Mouse (Mus musculus) left cerebral cortex, adult 18-20 months (tissue): ENCODE results near the gene Sdccag8. TPM values are rescaled to one million over a fixed set of nuclear protein-coding genes. Genes with fewer than 3 reads are reported as not detected.
"Not testable (repeated sequence)": the region's sequence is repeated elsewhere in the genome, so short reads cannot be mapped to it uniquely, and the experiment has no call there.

Source experiments
- DNase-seq, 2 experiments: peaks; one replicate each; pipeline ENCODE4 v3.0.0; 2021 to 2022; ENCODE audit warnings: low spot score in 2 of 2, mixed read lengths in 1 of 2
- total RNA-seq, 2 experiments: library from RNA; stranded (reverse); gene quantifications; 2 replicates each; pipeline ENCODE4 v1.2.3; 2021

Sdccag8 gene
- total RNA-seq, 2 experiments from 2014 or later, result 16.4 to 17.4 TPM

DNA sequence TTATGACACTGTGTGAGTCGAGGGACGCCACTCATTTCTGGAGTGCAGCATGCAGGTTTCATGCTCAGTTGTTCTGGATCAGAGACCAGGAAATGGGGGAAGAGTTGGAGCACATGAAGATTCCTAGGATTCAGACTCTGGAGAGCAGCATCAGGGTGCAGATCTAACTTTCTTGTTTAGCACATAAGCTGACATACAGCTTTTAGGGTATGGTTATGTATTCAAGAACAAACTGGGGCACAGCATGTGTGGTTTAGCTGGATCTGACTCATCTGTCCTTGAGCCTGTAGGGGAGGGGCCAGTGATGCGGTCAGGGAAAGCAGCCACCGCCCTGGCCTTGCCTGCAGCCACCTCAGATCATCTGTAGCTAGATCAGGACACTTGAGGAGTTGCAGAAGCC lies 12.9 kb downstream of the Sdccag8 start:
- no peak for DNase-seq

- no peak for DNase-seq
Observed at GRCm38 (mm10) chr1:176827945-176828485, 13.6 kb downstream of the Sdccag8 start.

DNA sequence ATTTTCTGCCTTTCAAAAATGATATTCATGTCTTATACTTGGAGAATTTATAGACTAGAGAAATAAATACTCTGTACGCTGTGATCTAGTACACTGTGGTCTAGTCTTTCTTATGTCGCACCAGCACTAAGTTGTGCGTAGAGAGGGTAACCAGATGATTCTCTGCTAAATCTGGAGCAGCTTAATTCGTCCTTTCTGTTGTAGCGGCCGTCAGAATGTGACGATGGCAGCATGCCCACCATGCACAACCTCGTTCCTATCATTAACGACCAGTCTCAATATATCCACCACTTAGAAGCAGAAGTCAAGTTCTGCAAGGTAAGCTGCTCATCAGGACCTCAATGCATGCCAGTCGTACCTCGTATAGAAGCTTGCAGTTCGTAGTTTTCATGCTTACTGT lies 14.2 kb downstream of the Sdccag8 start:
- no peak for DNase-seq

DNA sequence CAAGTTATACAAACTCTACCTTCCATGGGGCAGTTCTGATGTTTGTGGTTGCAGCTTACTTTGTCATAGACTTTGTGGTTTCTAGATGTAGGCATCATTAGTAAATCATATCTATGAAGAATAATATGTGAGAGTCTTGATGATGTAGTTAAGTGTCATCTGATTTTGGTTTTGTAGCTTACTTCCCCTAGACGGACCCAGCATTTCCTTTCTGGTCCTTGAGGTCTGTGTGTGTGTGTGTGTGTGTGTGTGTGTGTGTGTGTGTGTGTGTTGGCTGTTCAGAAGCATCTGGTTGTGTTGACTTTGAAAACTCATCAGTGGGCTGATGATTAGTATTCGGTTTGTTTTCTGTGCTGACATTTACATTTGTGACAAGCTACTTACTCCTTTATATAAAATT lies 17.6 kb downstream of the Sdccag8 start:
- DNase-seq, result no peak

- no peak for DNase-seq
Observed at GRCm38 (mm10) chr1:176832607-176833006, 18.1 kb downstream of the Sdccag8 start.

- DNase-seq, result no peak
Observed at GRCm38 (mm10) chr1:176833257-176833656, 18.8 kb downstream of the Sdccag8 start.

- no peak for DNase-seq
Observed at GRCm38 (mm10) chr1:176833948-176834347, 19.5 kb downstream of the Sdccag8 start.

DNA sequence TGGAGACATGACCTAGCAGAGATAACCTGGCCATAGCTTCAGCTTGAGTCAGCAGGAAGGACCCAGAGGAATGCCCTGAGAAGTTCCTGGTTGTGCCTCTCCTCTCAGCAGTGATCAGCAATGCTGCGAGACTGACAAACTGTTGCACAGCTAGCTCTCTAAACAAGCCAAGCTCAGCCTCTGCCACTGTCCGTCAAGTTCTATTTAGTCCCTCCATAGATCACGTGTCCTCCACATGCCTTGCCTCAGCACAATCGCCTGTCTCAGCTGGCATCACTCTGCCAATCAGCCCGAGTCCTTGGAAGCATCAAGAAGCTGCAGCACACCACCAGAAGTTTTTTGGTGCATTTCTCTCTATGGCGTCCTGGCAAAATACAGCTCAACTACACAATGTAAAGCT lies 20.4 kb downstream of the Sdccag8 start:
- DNase-seq, result no peak

GRCm38 (mm10) chr1:176835501-176836294 lies 21.2 kb downstream of the Sdccag8 start:
- no peak for DNase-seq

DNA sequence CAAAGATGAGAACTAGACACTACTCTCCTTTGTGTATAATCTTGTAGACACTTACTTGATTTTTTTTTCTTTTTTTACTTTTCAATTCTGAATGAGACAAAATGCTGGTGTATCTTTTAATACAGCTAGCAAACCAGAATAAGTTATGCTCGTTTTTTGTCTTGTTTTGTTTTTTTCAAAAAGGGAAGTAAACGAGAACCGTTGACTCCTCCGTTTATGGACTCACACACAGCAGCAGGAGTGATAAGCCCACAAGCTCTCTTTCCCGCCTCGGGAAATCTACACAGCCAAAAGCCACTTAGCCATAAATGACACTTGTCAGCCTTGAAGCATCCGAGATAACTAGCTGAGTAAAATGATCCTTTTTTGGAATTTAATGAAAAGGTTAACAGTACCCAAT lies 22.1 kb downstream of the Sdccag8 start:
- DNase-seq, result not testable (repeated sequence)

- peak; percentile 16 to 53 for DNase-seq
Observed at GRCm38 (mm10) chr1:176845082-176845977, 30.9 kb downstream of the Sdccag8 start.

- DNase-seq, result no peak
Observed at GRCm38 (mm10) chr1:176847118-176847859, 32.8 kb downstream of the Sdccag8 start.

DNA sequence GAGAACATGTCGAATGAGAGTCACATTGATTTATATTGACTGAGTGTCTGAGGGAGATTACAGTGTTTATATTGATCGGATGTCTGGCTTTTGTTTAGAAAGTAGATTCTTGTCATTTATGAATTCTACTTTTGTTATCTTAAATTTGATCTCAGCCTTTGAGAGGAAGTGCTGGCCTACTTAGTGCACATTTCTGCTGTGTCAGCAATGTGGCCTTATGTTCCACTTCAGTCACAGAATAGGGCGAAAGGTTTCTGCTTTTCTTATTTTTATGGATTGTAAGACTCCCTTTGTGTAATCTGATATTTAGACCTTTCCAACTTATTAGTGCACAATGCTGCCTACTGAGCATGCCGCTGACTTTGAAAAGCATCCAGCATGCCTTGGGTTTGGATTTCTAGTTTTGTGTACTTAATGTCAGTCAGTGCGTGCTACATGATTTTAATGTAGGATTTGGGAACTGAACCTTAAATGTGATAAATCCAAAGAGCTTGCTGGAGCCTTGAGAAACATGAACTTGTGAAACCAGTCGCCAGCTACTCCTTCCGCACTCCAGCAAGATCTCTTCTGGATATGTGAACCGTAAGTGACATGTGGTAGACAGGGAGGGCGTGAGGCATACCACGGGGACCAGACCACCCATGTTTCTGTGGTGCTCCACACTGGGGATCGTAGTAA lies 34.3 kb downstream of the Sdccag8 start:
- no peak for DNase-seq

DNA sequence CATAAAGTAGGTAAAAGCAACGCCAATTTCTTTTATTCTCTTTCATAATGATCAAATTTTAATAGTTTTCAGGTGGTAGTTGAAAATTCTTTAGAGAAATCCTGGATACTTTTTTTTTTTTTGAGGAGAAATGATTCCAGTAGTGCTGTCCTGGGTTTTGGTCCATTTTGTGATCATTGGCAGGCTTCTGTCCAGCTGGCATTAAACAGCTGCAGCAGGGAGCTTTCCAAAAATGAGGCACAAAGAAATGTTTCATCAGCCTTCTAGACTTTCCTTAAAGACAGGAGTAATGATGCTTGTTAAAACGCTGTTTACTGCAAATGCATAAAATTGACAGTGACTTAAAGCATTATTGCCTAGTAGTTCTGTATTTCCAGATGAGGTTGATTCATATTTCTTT lies 34.9 kb downstream of the Sdccag8 start:
- no peak for DNase-seq

- peak; percentile 37 to 57 for DNase-seq
Observed at GRCm38 (mm10) chr1:176851401-176851800, 36.9 kb downstream of the Sdccag8 start.

GRCm38 (mm10) chr1:176852813-176853590 lies 38.5 kb downstream of the Sdccag8 start:
- no peak for DNase-seq

DNA sequence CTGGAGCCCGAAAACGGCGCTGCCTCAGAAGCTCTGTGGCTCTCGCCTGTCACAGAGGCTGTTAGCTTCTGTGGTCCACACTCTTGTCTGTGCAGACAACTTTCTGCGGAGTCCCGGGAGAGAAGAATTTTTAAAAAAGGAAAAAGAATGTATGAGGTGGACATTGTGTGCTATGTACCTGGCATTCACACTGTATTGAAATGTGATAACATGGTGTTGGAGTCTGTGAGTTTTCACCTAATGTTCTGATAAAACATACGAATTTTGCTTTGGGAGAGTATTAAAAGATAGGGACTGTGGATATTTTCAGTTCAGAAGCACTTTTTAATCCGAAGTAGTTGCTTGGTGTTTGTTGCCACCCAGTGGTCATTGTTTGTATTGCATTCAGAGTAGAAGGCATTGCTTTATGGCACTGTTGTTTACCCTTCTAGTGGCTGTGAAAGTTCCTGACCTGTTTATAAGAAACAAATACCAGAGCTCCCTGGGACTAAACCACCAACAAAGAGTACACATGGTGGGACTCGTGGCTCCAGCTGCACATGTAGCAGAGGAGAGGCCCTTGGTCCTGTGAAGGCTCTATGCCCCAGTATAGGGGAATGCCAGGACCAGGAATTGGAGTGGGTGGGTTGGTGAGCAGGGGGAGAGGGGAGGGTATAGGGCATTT lies 47.7 kb downstream of the Sdccag8 start:
- DNase-seq, result peak; percentile 67 to 80

DNA sequence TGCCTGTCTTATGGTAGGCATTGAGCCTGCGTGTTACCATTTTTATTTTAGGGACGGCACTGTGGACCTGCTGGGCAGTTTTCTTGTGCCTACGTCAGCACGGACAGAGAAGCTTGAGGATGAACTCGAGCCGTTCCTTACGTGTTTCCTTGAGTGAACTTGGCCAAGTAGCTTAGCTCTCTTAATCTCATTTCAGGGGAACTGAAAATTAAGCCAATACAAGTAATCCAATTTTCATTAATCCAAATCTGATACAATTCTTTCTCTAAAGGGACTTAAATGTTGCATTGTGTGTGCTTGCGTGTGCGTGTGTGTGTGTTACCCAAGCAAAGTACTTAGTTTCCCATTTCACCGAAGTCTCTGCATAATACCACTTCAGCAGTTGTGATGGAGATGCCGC lies 56.0 kb downstream of the Sdccag8 start:
- DNase-seq, result no peak

DNA sequence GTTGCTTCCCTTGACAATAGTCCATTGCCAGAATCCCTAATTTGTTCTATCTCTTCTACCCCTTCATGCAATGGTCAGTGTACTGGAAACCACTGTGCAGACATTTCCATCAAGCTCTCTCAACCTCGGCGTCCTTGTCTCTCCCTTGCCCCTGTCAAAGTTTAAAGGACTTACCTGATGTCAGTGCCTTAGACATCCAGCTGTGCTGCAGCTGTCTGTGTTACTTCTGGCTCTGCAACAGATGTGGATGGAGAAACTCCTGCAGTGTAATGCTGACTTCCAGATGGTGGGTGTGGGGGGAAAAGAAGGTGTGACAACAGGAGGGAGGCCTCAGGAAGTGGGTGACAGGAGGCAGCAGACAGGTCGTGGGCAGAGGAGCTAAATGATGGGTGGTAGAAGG lies 57.5 kb downstream of the Sdccag8 start:
- DNase-seq, result no peak
